Mouse (Mus musculus): ENCODE measurements at regions not wholly inside any gene's neighbourhood (a gene's known extent, or its start where the extent isn't known, plus 50 kb on each side); places are given as distances from the start of the nearest gene placed in this dataset.

GRCm38 (mm10) chr3:83416536-83416935, 288.8 kb downstream of the Dchs2 start:
- H3K4me1 ChIP-seq = no peaks in the 10 kb centered on the region
- H3K4me3 ChIP-seq (replicated peaks) = no peak overlapping the region
- ATAC-seq (replicated peaks; ENCODE audit: low FRiP score) = no peak
- H3K9me3 ChIP-seq (replicated peaks) = no peaks in the 10 kb centered on the region
- H3K36me3 ChIP-seq = no peaks in the 10 kb centered on the region
- H3K27ac ChIP-seq = no peak overlapping the region
- H3K27me3 ChIP-seq = no peaks in the 10 kb centered on the region
- no peak overlapping the region for H3K4me2 ChIP-seq
- no peak overlapping the region for H3K9ac ChIP-seq

- Histone ChIP-seq H3K27me3 (no peaks in the 10 kb centered on the region), H3K9ac (no peak overlapping the region), H3K4me3 (replicated peaks) (no peak overlapping the region), H3K27ac (no peak overlapping the region), H3K4me1 (no peaks in the 10 kb centered on the region), H3K36me3 (no peaks in the 10 kb centered on the region), H3K9me3 (replicated peaks) (no peaks in the 10 kb centered on the region), H3K4me2 (no peak overlapping the region)
- no peak for ATAC-seq (replicated peaks; ENCODE audit: low FRiP score)
- 72% methylated on average over 7 of the region's 7 CpGs for WGBS
Observed at GRCm38 (mm10) chr3:83424267-83424666, 296.5 kb downstream of the Dchs2 start.

GRCm38 (mm10) chr3:83429376-83429775, 301.6 kb downstream of the Dchs2 start:
- Histone ChIP-seq H3K9ac (no peak overlapping the region), H3K27ac (no peak overlapping the region), H3K4me2 (no peak overlapping the region), H3K36me3 (no peaks in the 10 kb centered on the region), H3K27me3 (no peaks in the 10 kb centered on the region), H3K4me1 (no peaks in the 10 kb centered on the region), H3K9me3 (replicated peaks) (no peaks in the 10 kb centered on the region), H3K4me3 (replicated peaks) (no peak overlapping the region)
- ATAC-seq (replicated peaks; ENCODE audit: low FRiP score) = no peak
- WGBS = 82% methylated on average over 3 of the region's 3 CpGs

- no peaks in the 10 kb centered on the region for H3K4me1 ChIP-seq
- no peaks in the 10 kb centered on the region for H3K27me3 ChIP-seq
- H3K9me3 ChIP-seq (replicated peaks) = no peaks in the 10 kb centered on the region
- 79% methylated on average over 7 of the region's 7 CpGs for WGBS
- no peak overlapping the region for H3K27ac ChIP-seq
- no peak overlapping the region for H3K4me3 ChIP-seq (replicated peaks)
- no peak overlapping the region for H3K4me2 ChIP-seq
- no peak for ATAC-seq (replicated peaks; ENCODE audit: low FRiP score)
- H3K36me3 ChIP-seq = no peaks in the 10 kb centered on the region
- H3K9ac ChIP-seq = no peak overlapping the region
Observed at GRCm38 (mm10) chr3:83446154-83446667, 318.5 kb downstream of the Dchs2 start.

- no peak for ATAC-seq (replicated peaks; ENCODE audit: low FRiP score)
- Histone ChIP-seq H3K27me3 (no peaks in the 10 kb centered on the region), H3K9ac (no peak overlapping the region), H3K27ac (no peak overlapping the region), H3K4me3 (replicated peaks) (no peak overlapping the region), H3K4me2 (no peak overlapping the region), H3K36me3 (no peaks in the 10 kb centered on the region), H3K9me3 (replicated peaks) (no peaks in the 10 kb centered on the region), H3K4me1 (no peaks in the 10 kb centered on the region)
- WGBS = 80% methylated on average over 2 of the region's 2 CpGs
Observed at GRCm38 (mm10) chr3:83450662-83451061, 315.5 kb upstream of the Sfrp2 start.

GRCm38 (mm10) chr3:83451317-83451716, 314.8 kb upstream of the Sfrp2 start:
- Histone ChIP-seq H3K4me2 (no peak overlapping the region), H3K9me3 (replicated peaks) (no peaks in the 10 kb centered on the region), H3K27me3 (no peaks in the 10 kb centered on the region), H3K9ac (no peak overlapping the region), H3K36me3 (no peaks in the 10 kb centered on the region), H3K4me3 (replicated peaks) (no peak overlapping the region), H3K27ac (no peak overlapping the region), H3K4me1 (no peaks in the 10 kb centered on the region)
- 88% methylated on average over 3 of the region's 3 CpGs for WGBS
- no peak for ATAC-seq (replicated peaks; ENCODE audit: low FRiP score)

- H3K4me3 ChIP-seq (replicated peaks) = no peak overlapping the region
- H3K4me1 ChIP-seq = no peaks in the 10 kb centered on the region
- 61% methylated on average over 2 of the region's 2 CpGs for WGBS
- H3K27ac ChIP-seq = no peak overlapping the region
- no peak for ATAC-seq (replicated peaks; ENCODE audit: low FRiP score)
- H3K9me3 ChIP-seq (replicated peaks) = no peaks in the 10 kb centered on the region
- no peak overlapping the region for H3K4me2 ChIP-seq
- H3K27me3 ChIP-seq = no peaks in the 10 kb centered on the region
- H3K36me3 ChIP-seq = no peaks in the 10 kb centered on the region
- H3K9ac ChIP-seq = no peak overlapping the region
Observed at GRCm38 (mm10) chr3:83453462-83453861, 312.7 kb upstream of the Sfrp2 start.

- no peaks in the 10 kb centered on the region for H3K4me1 ChIP-seq
- ATAC-seq (replicated peaks; ENCODE audit: low FRiP score) = no peak
- no peak overlapping the region for H3K9ac ChIP-seq
- H3K27ac ChIP-seq = no peak overlapping the region
- no peak overlapping the region for H3K4me2 ChIP-seq
- WGBS = 78% methylated on average over 1 of the region's 1 CpGs
- H3K4me3 ChIP-seq (replicated peaks) = no peak overlapping the region
- no peaks in the 10 kb centered on the region for H3K27me3 ChIP-seq
- H3K9me3 ChIP-seq (replicated peaks) = no peaks in the 10 kb centered on the region
- H3K36me3 ChIP-seq = no peaks in the 10 kb centered on the region
Observed at GRCm38 (mm10) chr3:83458450-83458849, 307.7 kb upstream of the Sfrp2 start.

GRCm38 (mm10) chr3:83479251-83479650, 286.9 kb upstream of the Sfrp2 start:
- no peak overlapping the region for H3K4me3 ChIP-seq (replicated peaks)
- no peaks in the 10 kb centered on the region for H3K4me1 ChIP-seq
- no peak overlapping the region for H3K27ac ChIP-seq
- WGBS = 89% methylated on average over 3 of the region's 3 CpGs
- no peaks in the 10 kb centered on the region for H3K27me3 ChIP-seq
- no peak overlapping the region for H3K4me2 ChIP-seq
- ATAC-seq (replicated peaks; ENCODE audit: low FRiP score) = no peak
- no peaks in the 10 kb centered on the region for H3K36me3 ChIP-seq
- no peak overlapping the region for H3K9ac ChIP-seq
- H3K9me3 ChIP-seq (replicated peaks) = no peaks in the 10 kb centered on the region

GRCm38 (mm10) chr3:83480176-83480575, 285.9 kb upstream of the Sfrp2 start:
- WGBS = 87% methylated on average over 1 of the region's 1 CpGs
- no peak overlapping the region for H3K4me3 ChIP-seq (replicated peaks)
- H3K4me2 ChIP-seq = no peak overlapping the region
- ATAC-seq (replicated peaks; ENCODE audit: low FRiP score) = no peak
- no peaks in the 10 kb centered on the region for H3K27me3 ChIP-seq
- no peaks in the 10 kb centered on the region for H3K4me1 ChIP-seq
- H3K9ac ChIP-seq = no peak overlapping the region
- H3K9me3 ChIP-seq (replicated peaks) = no peaks in the 10 kb centered on the region
- no peaks in the 10 kb centered on the region for H3K36me3 ChIP-seq
- no peak overlapping the region for H3K27ac ChIP-seq

GRCm38 (mm10) chr3:83486192-83486716, 279.9 kb upstream of the Sfrp2 start:
- no peak for ATAC-seq (replicated peaks; ENCODE audit: low FRiP score)
- H3K4me3 ChIP-seq (replicated peaks) = no peak overlapping the region
- H3K9ac ChIP-seq = no peak overlapping the region
- H3K27ac ChIP-seq = no peak overlapping the region
- WGBS = 83% methylated on average over 7 of the region's 7 CpGs
- H3K27me3 ChIP-seq = no peaks in the 10 kb centered on the region
- H3K36me3 ChIP-seq = no peaks in the 10 kb centered on the region
- no peaks in the 10 kb centered on the region for H3K9me3 ChIP-seq (replicated peaks)
- H3K4me1 ChIP-seq = no peaks in the 10 kb centered on the region
- H3K4me2 ChIP-seq = no peak overlapping the region

- Histone ChIP-seq H3K4me3 (replicated peaks) (no peak overlapping the region), H3K27ac (no peak overlapping the region), H3K36me3 (no peaks in the 10 kb centered on the region), H3K4me1 (no peaks in the 10 kb centered on the region), H3K4me2 (no peak overlapping the region), H3K9ac (no peak overlapping the region), H3K9me3 (replicated peaks) (no peaks in the 10 kb centered on the region), H3K27me3 (no peaks in the 10 kb centered on the region)
- 24% methylated on average over 1 of the region's 1 CpGs for WGBS
- no peak for ATAC-seq (replicated peaks; ENCODE audit: low FRiP score)
Observed at GRCm38 (mm10) chr3:83495584-83495983, 270.5 kb upstream of the Sfrp2 start.

- Histone ChIP-seq H3K27me3 (no peaks in the 10 kb centered on the region), H3K4me1 (no peaks in the 10 kb centered on the region), H3K27ac (no peak overlapping the region), H3K4me2 (no peak overlapping the region), H3K36me3 (no peaks in the 10 kb centered on the region), H3K9me3 (replicated peaks) (no peaks in the 10 kb centered on the region), H3K9ac (no peak overlapping the region), H3K4me3 (replicated peaks) (no peak overlapping the region)
- ATAC-seq (replicated peaks; ENCODE audit: low FRiP score) = no peak
- WGBS = 27% methylated on average over 7 of the region's 7 CpGs
Observed at GRCm38 (mm10) chr3:83503901-83504300, 262.2 kb upstream of the Sfrp2 start.
